Mouse (Mus musculus) stomach, embryonic 14.5 days (tissue): ENCODE data around the gene Epb41l4b. TPM values are rescaled to one million over a fixed set of nuclear protein-coding genes. Genes with fewer than 3 reads are reported as not detected.

ENCODE experiments used
- ATAC-seq: fragments of 200-750 bp; cut with Nextera tagmentation; 2 replicates; pipeline ENCODE4 v1.8.0; 2017; ENCODE audit warnings: low read depth, moderate TSS enrichment; ENCODE audit not compliant: insufficient number of reproducible peaks, insufficient read depth, low FRiP score
- H3K27ac ChIP-seq: fragments of 300-500 bp; sonication (generic); 2 replicates; pipeline ENCODE4 v1.5.1; 2014; ENCODE audit warnings: mild to moderate bottlenecking, low read length, moderate library complexity, mixed read lengths
- H3K27me3 ChIP-seq: fragments of 300-500 bp; sonication (generic); 2 replicates; pipeline ENCODE4 v1.6.1; 2014; ENCODE audit warnings: low read length, control low read depth, mixed read lengths; ENCODE audit not compliant: control insufficient read depth, insufficient read depth
- H3K36me3 ChIP-seq: fragments of 300-500 bp; sonication (generic); 2 replicates; pipeline ENCODE4 v1.6.1; 2014; ENCODE audit warnings: mild to moderate bottlenecking, control low read depth, low read length, moderate library complexity, mixed read lengths; ENCODE audit not compliant: control insufficient read depth, insufficient read depth
- H3K4me1 ChIP-seq: fragments of 300-500 bp; sonication (generic); 2 replicates; pipeline ENCODE4 v1.6.1; 2014; ENCODE audit warnings: low read length, control low read depth, mixed read lengths; ENCODE audit not compliant: control insufficient read depth, insufficient read depth
- H3K4me2 ChIP-seq: fragments of 300-500 bp; sonication (generic); replicated peaks from 2 replicates; pipeline ENCODE4 v1.6.1; 2014; ENCODE audit warnings: low read depth, low read length, control low read depth
- H3K4me3 ChIP-seq: fragments of 300-500 bp; sonication (generic); 2 replicates; pipeline ENCODE4 v1.5.1; 2014; ENCODE audit warnings: low read depth, low read length, control low read depth
- H3K9ac ChIP-seq: fragments of 300-500 bp; sonication (generic); replicated peaks from 2 replicates; pipeline ENCODE4 v1.6.1; 2014; ENCODE audit warnings: low read depth, mild to moderate bottlenecking, control low read depth, low read length, moderate library complexity, mixed read lengths
- H3K9me3 ChIP-seq: fragments of 300-500 bp; sonication (generic); 2 replicates; pipeline ENCODE4 v1.6.1; 2016; ENCODE audit warnings: low read depth, low read length, control low read depth; ENCODE audit not compliant: control insufficient read depth
- WGBS: fragments of 180-500 bp; shearing (Covaris S2); extraction: QIAGEN DNeasy Blood & Tissue Kit; methylation state at CpG from one replicate; pipeline ENCODE4 v1.1.7; 2014; 5-methylcytosine and 5-hydroxymethylcytosine counted together
- polyA plus RNA-seq: library from polyadenylated mRNA; unstranded; fragments of >200 nt; fragmentation: Nextera tagmentation; extraction: Ambion mirVana; gene quantifications from 2 replicates; pipeline ENCODE4 v1.2.1, GENCODE M21; 2014

The Epb41l4b gene
- polyA plus RNA-seq, 1 experiment from 2014 or later, result 6.7 TPM

- Histone ChIP-seq H3K4me2 (no peak overlapping the region), H3K27ac (no peak overlapping the region), H3K9ac (no peak overlapping the region), H3K4me3 (no peak overlapping the region), H3K9me3 (no peaks in the 10 kb centered on the region), H3K27me3 (no peaks in the 10 kb centered on the region), H3K36me3 (no peaks in the 10 kb centered on the region), H3K4me1 (no peaks in the 10 kb centered on the region)
- no peak for ATAC-seq
- WGBS, result 16% methylated on average over 3 of the region's 3 CpGs
Measured at GRCm38 (mm10) chr4:57002751-57003150, 140.5 kb downstream of the Epb41l4b start.

- no peaks in the 10 kb centered on the region for H3K27me3 ChIP-seq
- peaks cover 3% of the 10 kb centered on the region; the same call in 1 of the 2 replicates for H3K9me3 ChIP-seq
- no peak overlapping the region for H3K9ac ChIP-seq
- H3K27ac ChIP-seq, result no peak overlapping the region
- WGBS, result 88% methylated on average over 2 of the region's 2 CpGs
- H3K4me3 ChIP-seq, result no peak overlapping the region
- ATAC-seq, result no peak
- no peaks in the 10 kb centered on the region for H3K4me1 ChIP-seq
- H3K36me3 ChIP-seq, result no peaks in the 10 kb centered on the region
- H3K4me2 ChIP-seq, result no peak overlapping the region
Measured at GRCm38 (mm10) chr4:57001437-57001836, 141.8 kb downstream of the Epb41l4b start.

- no peak overlapping the region for H3K9ac ChIP-seq
- no peaks in the 10 kb centered on the region for H3K4me1 ChIP-seq
- H3K27me3 ChIP-seq, result peaks cover 7% of the 10 kb centered on the region; the same call in 1 of the 2 replicates
- no peak overlapping the region for H3K4me2 ChIP-seq
- H3K4me3 ChIP-seq, result no peak overlapping the region
- ATAC-seq, result no peak
- no peaks in the 10 kb centered on the region for H3K36me3 ChIP-seq
- H3K27ac ChIP-seq, result no peak overlapping the region
- 83% methylated on average over 7 of the region's 7 CpGs for WGBS
- H3K9me3 ChIP-seq, result peaks cover 3% of the 10 kb centered on the region; the same call in 1 of the 2 replicates
Measured at GRCm38 (mm10) chr4:56993331-56993730, 149.9 kb downstream of the Epb41l4b start.

GRCm38 (mm10) chr4:56991951-56992350 lies 151.3 kb downstream of the Epb41l4b start:
- no peak overlapping the region for H3K4me2 ChIP-seq
- no peaks in the 10 kb centered on the region for H3K36me3 ChIP-seq
- WGBS, result 61% methylated on average over 2 of the region's 2 CpGs
- H3K4me1 ChIP-seq, result no peaks in the 10 kb centered on the region
- no peak overlapping the region for H3K9ac ChIP-seq
- peaks cover 7% of the 10 kb centered on the region; the same call in 1 of the 2 replicates for H3K27me3 ChIP-seq
- no peak overlapping the region for H3K27ac ChIP-seq
- no peak overlapping the region for H3K4me3 ChIP-seq
- no peak for ATAC-seq
- peaks cover 3% of the 10 kb centered on the region; the same call in 1 of the 2 replicates for H3K9me3 ChIP-seq

GRCm38 (mm10) chr4:56990215-56990584 lies 153.0 kb downstream of the Epb41l4b start, which contains the start of gene Frrs1l:
Gene Frrs1l (minus strand): TSS chr4:56990391.
- Histone ChIP-seq H3K9ac (peak within 1 kb of the TSS; percentile 49), H3K27me3 (peaks cover 7% of the 10 kb centered on the region; the same call in 1 of the 2 replicates), H3K4me2 (peak within 1 kb of the TSS; percentile 98), H3K4me3 (peak within 1 kb of the TSS; percentile 62), H3K27ac (no peak within 1 kb of the TSS), H3K4me1 (no peaks in the 10 kb centered on the region), H3K9me3 (no peaks in the 10 kb centered on the region), H3K36me3 (no peaks in the 10 kb centered on the region)
- ATAC-seq, result peak; percentile 53; the same call in 1 of the 2 replicates
- 0% methylated on average over 23 of the region's 44 CpGs for WGBS

GRCm38 (mm10) chr4:56989431-56990214 lies 153.6 kb downstream of the Epb41l4b start:
- Histone ChIP-seq H3K27me3 (peaks cover 7% of the 10 kb centered on the region; the same call in 1 of the 2 replicates), H3K4me3 (peak overlapping the region; percentile 62), H3K27ac (no peak overlapping the region), H3K4me1 (no peaks in the 10 kb centered on the region), H3K4me2 (peak overlapping the region; percentile 98), H3K36me3 (no peaks in the 10 kb centered on the region), H3K9ac (peak overlapping the region; percentile 49), H3K9me3 (no peaks in the 10 kb centered on the region)
- 4% methylated on average over 44 of the region's 45 CpGs for WGBS
- 0 out of 2 replicates have a peak, but pooled peaks have one; percentile 42 for ATAC-seq

GRCm38 (mm10) chr4:56965586-56966179 lies 177.6 kb downstream of the Epb41l4b start:
- Histone ChIP-seq H3K27me3 (no peaks in the 10 kb centered on the region), H3K4me1 (no peaks in the 10 kb centered on the region), H3K9ac (no peak overlapping the region), H3K36me3 (no peaks in the 10 kb centered on the region), H3K4me3 (no peak overlapping the region), H3K9me3 (no peaks in the 10 kb centered on the region), H3K4me2 (no peak overlapping the region), H3K27ac (no peak overlapping the region)
- no peak for ATAC-seq
- WGBS, result 64% methylated on average over 7 of the region's 7 CpGs

- Histone ChIP-seq H3K36me3 (no peaks in the 10 kb centered on the region), H3K4me3 (no peak overlapping the region), H3K4me2 (no peak overlapping the region), H3K27ac (no peak overlapping the region), H3K9me3 (no peaks in the 10 kb centered on the region), H3K27me3 (no peaks in the 10 kb centered on the region), H3K4me1 (no peaks in the 10 kb centered on the region), H3K9ac (no peak overlapping the region)
- ATAC-seq, result no peak
- 79% methylated on average over 6 of the region's 6 CpGs for WGBS
Measured at GRCm38 (mm10) chr4:56963687-56964086, 179.6 kb downstream of the Epb41l4b start.
